Mouse (Mus musculus): Measurements from ENCODE around the gene Tada3. TPM values are rescaled to one million over a fixed set of nuclear protein-coding genes. Genes with fewer than 3 reads are reported as not detected.

The Tada3 gene
- 19.7 and 31.6 TPM in 2 replicates for polyA plus RNA-seq (2012; ENCODE audit: insufficient read depth, insufficient read length, missing spikeins)

GRCm38 (mm10) chr6:113377496-113378385, at the start of gene Tada3, which contains the start of gene Arpc4:
Gene Tada3 (minus strand): TSS chr6:113377883.
Gene Arpc4 (plus strand): TSS chr6:113378115.
- Histone ChIP-seq H3K4me1 (ENCODE audit: control insufficient read depth, insufficient read depth, insufficient read length, low read length) (peaks cover 4% of the 10 kb centered on the region; the same call in 1 of the 2 replicates), H3K4me3 (ENCODE audit: insufficient read depth, low read depth, low read length) (peak within 1 kb of the TSS; percentile 83), H3K27ac (replicated peaks; ENCODE audit: low read depth, low read length) (peak within 1 kb of the TSS; percentile 99)

- H3K4me1 ChIP-seq (ENCODE audit: control insufficient read depth, insufficient read depth, insufficient read length, low read length): no peaks in the 10 kb centered on the region
- H3K4me3 ChIP-seq (ENCODE audit: insufficient read depth, low read depth, low read length): no peak overlapping the region
- peak overlapping the region; percentile 31; the same call in 1 of the 2 replicates for H3K27ac ChIP-seq (replicated peaks; ENCODE audit: low read depth, low read length)
Measured at GRCm38 (mm10) chr6:113427397-113427796, 49.7 kb upstream of the Tada3 start.

GRCm38 (mm10) chr6:113426696-113427095, 49.0 kb upstream of the Tada3 start:
- peak overlapping the region; percentile 84; the same call in 1 of the 2 replicates for H3K27ac ChIP-seq (replicated peaks; ENCODE audit: low read depth, low read length)
- H3K4me3 ChIP-seq (ENCODE audit: insufficient read depth, low read depth, low read length): no peak overlapping the region
- H3K4me1 ChIP-seq (ENCODE audit: control insufficient read depth, insufficient read depth, insufficient read length, low read length): no peaks in the 10 kb centered on the region

DNA sequence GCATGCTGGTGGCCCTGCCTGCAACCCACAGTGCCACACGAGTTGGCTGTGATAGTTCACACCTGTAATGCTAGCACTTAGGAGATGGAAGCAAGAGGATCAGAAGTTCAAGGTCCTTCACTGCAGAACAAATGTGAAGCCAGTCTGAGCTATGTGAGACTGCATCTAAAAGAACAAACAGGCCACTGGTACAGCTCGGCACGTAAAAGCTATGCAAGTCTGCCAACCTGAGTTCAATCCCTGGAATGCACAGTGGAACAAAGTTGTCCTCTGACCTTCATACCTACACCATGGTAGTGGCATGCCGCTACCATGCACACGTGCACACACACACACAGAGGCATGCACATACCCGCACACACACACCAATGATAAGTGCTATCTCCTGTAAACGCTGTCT, 46.5 kb upstream of the Tada3 start:
- Histone ChIP-seq H3K4me1 (ENCODE audit: control insufficient read depth, insufficient read depth, insufficient read length, low read length) (no peaks in the 10 kb centered on the region), H3K27ac (replicated peaks; ENCODE audit: low read depth, low read length) (no peak overlapping the region)

GRCm38 (mm10) chr6:113423000-113423399, 45.3 kb upstream of the Tada3 start:
- no peak overlapping the region for H3K27ac ChIP-seq (replicated peaks; ENCODE audit: low read depth, low read length)
- H3K4me1 ChIP-seq (ENCODE audit: control insufficient read depth, insufficient read depth, insufficient read length, low read length): 0 out of 2 replicates have a peak, but pooled peaks cover 3% of the 10 kb centered on the region
- no peak overlapping the region for H3K4me3 ChIP-seq (ENCODE audit: insufficient read depth, low read depth, low read length)

More for the DNA sequence above, 46.5 kb upstream of the Tada3 start:
- H3K4me3 ChIP-seq (ENCODE audit: insufficient read depth, low read depth, low read length): no peak overlapping the region

DNA sequence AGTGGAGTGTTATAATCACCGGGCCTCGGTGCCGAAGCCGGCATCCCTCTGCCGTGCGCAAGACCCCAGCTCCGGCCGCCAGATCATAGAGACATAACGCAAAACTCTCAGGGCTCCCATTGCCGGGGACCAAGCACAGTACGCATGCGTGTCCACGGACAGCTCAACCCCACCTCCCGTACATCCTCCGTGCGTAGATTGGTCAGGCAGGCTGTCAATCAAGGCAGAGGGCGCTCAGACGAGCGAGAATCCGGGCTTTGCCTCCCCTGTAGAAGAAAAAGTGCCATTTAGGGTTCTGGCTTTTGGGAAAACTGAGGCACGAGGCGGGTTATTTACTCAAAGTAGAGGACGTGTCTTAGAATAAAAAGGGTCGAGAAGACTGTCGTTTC, 41.5 kb upstream of the Tada3 start, which contains the start of gene Rpusd3:
Rpusd3 (minus strand) TSS at position 142 of the 389 bp plus-strand sequence.
- peak within 1 kb of the TSS; percentile 77 for H3K4me3 ChIP-seq (ENCODE audit: insufficient read depth, low read depth, low read length)
- 0 out of 2 replicates have a peak, but pooled peaks cover 3% of the 10 kb centered on the region for H3K4me1 ChIP-seq (ENCODE audit: control insufficient read depth, insufficient read depth, insufficient read length, low read length)
- peak within 1 kb of the TSS; percentile 57 for H3K27ac ChIP-seq (replicated peaks; ENCODE audit: low read depth, low read length)

DNA sequence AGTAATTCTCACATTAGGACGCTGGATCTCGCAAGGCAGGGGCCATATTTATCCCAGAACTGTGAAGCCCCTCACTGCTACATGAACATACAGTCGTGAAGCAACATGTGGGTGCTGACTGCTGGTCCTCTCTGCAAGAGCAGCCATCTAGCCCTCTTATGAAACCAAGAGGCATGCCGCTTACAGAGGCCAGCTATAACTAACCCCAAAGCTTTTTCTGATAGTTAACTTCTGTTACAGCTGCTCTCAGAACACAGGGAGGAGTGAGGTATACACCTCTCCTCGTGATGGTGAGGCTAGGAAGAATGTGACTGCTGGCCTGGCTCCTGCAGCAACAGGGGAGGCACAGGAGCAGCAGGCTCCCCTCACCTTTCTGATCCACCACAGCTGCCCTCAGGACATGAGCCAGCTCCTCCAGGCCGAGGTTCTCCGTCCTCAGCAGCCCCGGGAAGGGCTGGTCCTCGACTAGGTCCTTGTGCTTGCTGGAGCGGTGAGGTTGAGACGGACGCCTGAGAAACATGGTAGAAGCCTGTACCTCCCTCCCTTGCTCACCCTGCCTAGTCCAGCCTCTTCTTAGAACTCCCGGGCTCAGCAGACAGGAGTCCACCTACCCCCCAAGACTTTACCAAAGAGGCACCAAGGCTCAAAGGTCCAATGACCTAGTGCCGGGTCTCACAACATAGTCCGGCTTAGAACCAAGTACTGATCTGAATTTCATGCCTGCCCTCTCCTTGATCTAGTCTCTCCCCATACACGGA, 40.9 kb upstream of the Tada3 start:
- H3K27ac ChIP-seq (replicated peaks; ENCODE audit: low read depth, low read length): peak overlapping the region; percentile 57

GRCm38 (mm10) chr6:113416416-113416815, 38.7 kb upstream of the Tada3 start:
- H3K27ac ChIP-seq (replicated peaks; ENCODE audit: low read depth, low read length): no peak overlapping the region
- H3K4me1 ChIP-seq (ENCODE audit: control insufficient read depth, insufficient read depth, insufficient read length, low read length): 0 out of 2 replicates have a peak, but pooled peaks cover 3% of the 10 kb centered on the region
- H3K4me3 ChIP-seq (ENCODE audit: insufficient read depth, low read depth, low read length): no peak overlapping the region

More for the DNA sequence above, 40.9 kb upstream of the Tada3 start:
- peak overlapping the region; percentile 77 for H3K4me3 ChIP-seq (ENCODE audit: insufficient read depth, low read depth, low read length)
- 0 out of 2 replicates have a peak, but pooled peaks cover 3% of the 10 kb centered on the region for H3K4me1 ChIP-seq (ENCODE audit: control insufficient read depth, insufficient read depth, insufficient read length, low read length)

GRCm38 (mm10) chr6:113410001-113410400, 32.3 kb upstream of the Tada3 start:
- H3K4me1 ChIP-seq (ENCODE audit: control insufficient read depth, insufficient read depth, insufficient read length, low read length): no peaks in the 10 kb centered on the region
- H3K27ac ChIP-seq (replicated peaks; ENCODE audit: low read depth, low read length): no peak overlapping the region
- H3K4me3 ChIP-seq (ENCODE audit: insufficient read depth, low read depth, low read length): no peak overlapping the region

- Histone ChIP-seq H3K4me3 (ENCODE audit: insufficient read depth, low read depth, low read length) (no peak overlapping the region), H3K4me1 (ENCODE audit: control insufficient read depth, insufficient read depth, insufficient read length, low read length) (no peaks in the 10 kb centered on the region), H3K27ac (replicated peaks; ENCODE audit: low read depth, low read length) (no peak overlapping the region)
Measured at GRCm38 (mm10) chr6:113406683-113407082, 29.0 kb upstream of the Tada3 start.

GRCm38 (mm10) chr6:113405483-113405882, 27.8 kb upstream of the Tada3 start:
- Histone ChIP-seq H3K27ac (replicated peaks; ENCODE audit: low read depth, low read length) (no peak overlapping the region), H3K4me1 (ENCODE audit: control insufficient read depth, insufficient read depth, insufficient read length, low read length) (no peaks in the 10 kb centered on the region), H3K4me3 (ENCODE audit: insufficient read depth, low read depth, low read length) (no peak overlapping the region)

GRCm38 (mm10) chr6:113404649-113405448, 27.2 kb upstream of the Tada3 start:
- no peak overlapping the region for H3K4me3 ChIP-seq (ENCODE audit: insufficient read depth, low read depth, low read length)
- H3K4me1 ChIP-seq (ENCODE audit: control insufficient read depth, insufficient read depth, insufficient read length, low read length): no peaks in the 10 kb centered on the region
- H3K27ac ChIP-seq (replicated peaks; ENCODE audit: low read depth, low read length): no peak overlapping the region

- Histone ChIP-seq H3K27ac (replicated peaks; ENCODE audit: low read depth, low read length) (no peak overlapping the region), H3K4me1 (ENCODE audit: control insufficient read depth, insufficient read depth, insufficient read length, low read length) (no peaks in the 10 kb centered on the region), H3K4me3 (ENCODE audit: insufficient read depth, low read depth, low read length) (no peak overlapping the region)
Measured at GRCm38 (mm10) chr6:113402094-113402493, 24.4 kb upstream of the Tada3 start.

DNA sequence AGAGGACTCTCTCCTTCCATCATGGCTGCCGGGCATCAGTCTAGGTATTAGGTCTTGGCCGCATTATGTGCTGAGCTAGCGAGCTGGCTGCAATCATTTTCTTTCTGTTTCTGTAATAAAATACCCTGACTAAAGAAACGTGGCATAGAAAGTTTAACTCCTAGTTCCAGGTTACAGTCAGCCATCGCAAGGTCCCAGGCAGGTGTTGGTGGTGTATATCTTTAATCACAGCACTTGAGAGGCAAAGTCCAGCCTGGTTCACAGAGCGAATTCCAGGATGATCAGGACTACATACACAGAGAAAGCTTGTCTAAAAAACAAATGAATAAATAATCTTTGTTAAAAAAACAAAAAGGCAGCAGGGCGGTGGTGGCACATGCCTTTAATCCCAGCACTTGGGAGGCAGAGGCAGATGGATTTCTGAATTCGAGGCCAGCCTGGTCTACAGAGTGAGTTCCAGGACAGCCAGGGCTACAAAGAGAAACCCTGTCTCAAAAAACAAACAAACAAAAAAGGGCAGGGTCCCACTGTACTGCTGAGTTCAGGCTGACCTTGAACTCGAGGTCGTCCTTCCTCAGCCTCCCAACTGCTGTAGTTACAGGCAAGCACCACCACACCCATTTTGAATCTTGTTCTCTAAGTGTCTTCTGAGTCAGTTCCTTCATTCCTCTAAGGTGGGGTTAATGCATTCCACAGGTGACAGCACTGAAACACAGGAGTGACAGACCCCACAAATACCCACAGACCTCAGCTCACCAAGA, 18.8 kb upstream of the Tada3 start:
- Histone ChIP-seq H3K4me3 (ENCODE audit: insufficient read depth, low read depth, low read length) (no peak overlapping the region), H3K4me1 (ENCODE audit: control insufficient read depth, insufficient read depth, insufficient read length, low read length) (peaks cover 11% of the 10 kb centered on the region), H3K27ac (replicated peaks; ENCODE audit: low read depth, low read length) (no peak overlapping the region)
